Mouse (Mus musculus) adrenal gland, adult (tissue): ENCODE results near the gene C1qtnf4.
A peak's percentile ranks its signal among the peaks of the same experiment; 100 is the strongest.
"Not testable (repeated sequence)": the region's sequence is repeated elsewhere in the genome, so short reads cannot be mapped to it uniquely, and the experiment has no call there.

Experiments used
- DNase-seq, 2 experiments: peaks; one replicate each; pipeline ENCODE4 v3.0.0; 2022 to 2023; ENCODE audit warnings: low spot score in 1 of 2; ENCODE audit not compliant: inconsistent age in 2 of 2

The C1qtnf4 gene

DNA sequence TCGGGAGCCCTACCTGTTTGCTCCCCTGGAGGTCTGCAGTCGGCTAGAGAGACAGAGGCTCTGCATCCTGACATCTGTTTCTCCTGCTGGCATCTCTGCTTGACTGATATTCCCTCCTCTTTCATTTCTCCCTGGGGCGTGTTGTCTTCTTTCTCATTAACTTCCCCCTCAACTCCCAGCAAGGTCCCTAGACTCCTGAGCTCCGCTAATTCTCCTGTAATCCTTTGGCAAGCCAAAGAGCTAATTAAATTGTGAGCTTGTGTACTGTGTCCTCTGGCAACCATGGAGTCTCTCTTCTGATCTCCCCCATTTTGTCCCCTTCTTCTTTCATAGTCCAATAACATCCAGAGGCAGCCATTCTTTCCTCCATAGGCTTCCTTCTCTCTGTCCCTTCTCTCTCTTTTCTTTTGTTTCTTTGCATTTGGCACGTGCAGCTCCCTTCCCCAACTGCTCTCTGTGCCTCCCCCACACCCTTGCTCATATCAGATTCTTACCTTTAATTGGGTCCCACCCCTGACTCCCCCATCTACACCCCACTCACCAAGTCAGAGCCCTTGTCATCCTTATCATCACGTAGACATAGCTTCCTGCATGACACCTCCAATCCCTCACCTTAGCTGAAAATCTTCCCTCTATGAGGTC is 5.4 kb upstream of the C1qtnf4 start:
- no peak for DNase-seq

DNA sequence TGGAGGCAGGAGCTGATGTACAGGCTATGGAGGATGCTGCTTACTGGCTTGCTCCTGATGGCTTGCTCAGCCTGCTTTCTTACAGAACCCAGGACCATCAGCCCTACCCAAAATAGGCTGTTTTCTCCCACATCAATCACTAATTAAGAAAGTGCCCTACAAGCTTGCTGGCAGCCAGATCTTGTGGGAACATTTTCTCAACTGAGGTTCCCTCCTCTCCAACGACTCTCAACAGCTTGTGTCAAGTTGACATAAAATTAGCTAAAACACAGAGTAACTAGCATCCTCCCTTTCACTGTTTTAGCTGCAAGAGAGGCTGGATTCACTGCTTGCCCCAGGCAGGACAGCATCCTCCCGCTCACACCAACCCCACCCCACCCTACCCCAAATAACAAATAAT is 3.8 kb upstream of the C1qtnf4 start:
- DNase-seq = no peak

DNA sequence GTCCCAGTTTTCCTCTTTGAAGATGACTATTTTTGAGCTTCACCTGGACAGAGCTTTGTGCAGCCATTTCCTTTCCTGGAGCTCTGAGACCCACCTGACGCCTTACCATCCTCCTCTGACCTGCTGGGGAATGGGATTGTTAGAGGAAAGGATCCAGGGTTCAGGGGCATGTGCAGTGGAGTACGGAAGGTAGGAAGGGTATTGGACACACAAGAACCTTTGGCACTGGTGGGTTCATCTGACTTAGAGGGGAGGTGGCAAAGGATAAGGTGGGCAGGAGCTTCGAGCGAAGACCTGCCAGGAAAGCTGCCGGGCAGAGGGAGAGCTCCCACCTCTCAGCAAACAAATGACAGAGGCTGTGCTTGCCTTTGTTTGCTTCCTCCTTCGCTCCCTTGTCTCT is 776 bp downstream of the C1qtnf4 start:
- DNase-seq = no peak

DNA sequence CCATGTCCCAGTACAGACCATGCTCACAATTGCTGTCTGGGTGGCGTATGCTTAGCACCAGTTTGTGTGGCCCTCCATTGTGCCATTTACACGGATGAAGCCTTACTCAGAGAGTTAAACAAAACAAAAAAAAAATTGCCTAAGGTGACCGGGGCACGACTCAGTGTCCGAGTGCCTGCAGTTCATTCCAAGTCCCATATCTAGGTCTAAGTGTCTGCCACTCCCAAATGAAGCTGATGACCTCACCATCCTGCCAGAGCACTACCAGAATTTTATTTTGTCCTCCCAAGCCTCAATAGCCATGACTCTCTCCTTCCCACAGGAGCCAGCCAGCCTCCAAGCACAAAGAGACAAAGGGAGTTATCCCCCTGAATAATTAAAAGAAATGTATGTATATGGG is 2.0 kb downstream of the C1qtnf4 start:
- no peak for DNase-seq

DNA sequence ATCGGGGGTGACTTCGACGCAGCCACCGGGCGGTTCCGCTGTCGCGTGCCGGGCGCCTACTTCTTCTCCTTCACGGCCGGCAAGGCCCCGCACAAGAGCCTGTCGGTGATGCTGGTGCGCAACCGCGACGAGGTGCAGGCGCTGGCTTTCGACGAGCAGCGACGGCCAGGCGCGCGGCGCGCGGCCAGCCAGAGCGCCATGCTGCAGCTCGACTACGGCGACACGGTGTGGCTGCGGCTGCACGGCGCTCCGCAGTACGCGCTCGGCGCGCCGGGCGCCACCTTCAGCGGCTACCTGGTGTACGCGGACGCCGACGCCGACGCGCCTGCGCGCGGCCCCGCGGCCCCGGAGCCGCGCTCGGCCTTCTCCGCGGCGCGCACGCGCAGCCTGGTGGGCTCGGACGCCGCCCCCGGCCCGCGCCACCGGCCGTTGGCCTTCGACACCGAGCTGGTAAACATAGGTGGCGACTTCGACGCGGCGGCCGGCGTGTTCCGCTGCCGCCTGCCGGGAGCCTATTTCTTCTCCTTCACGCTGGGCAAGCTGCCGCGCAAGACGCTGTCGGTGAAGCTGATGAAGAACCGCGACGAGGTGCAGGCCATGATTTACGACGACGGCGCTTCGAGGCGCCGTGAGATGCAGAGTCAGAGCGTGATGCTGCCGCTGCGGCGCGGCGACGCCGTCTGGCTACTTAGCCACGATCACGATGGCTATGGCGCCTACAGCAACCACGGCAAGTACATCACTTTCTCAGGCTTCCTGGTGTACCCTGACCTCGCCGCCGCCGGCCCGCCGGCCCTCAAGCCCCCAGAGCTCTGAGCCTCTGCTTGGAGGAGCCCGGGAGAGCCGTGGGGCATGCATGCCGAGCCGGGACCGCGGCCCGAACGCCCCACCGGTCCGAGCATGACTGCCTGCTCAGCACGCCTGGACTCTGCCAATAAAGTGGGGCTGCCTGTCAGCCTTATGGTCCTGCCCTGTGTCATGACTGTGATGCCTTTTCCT is 4.2 kb downstream of the C1qtnf4 start:
- DNase-seq = peak; percentile 56 to 76

DNA sequence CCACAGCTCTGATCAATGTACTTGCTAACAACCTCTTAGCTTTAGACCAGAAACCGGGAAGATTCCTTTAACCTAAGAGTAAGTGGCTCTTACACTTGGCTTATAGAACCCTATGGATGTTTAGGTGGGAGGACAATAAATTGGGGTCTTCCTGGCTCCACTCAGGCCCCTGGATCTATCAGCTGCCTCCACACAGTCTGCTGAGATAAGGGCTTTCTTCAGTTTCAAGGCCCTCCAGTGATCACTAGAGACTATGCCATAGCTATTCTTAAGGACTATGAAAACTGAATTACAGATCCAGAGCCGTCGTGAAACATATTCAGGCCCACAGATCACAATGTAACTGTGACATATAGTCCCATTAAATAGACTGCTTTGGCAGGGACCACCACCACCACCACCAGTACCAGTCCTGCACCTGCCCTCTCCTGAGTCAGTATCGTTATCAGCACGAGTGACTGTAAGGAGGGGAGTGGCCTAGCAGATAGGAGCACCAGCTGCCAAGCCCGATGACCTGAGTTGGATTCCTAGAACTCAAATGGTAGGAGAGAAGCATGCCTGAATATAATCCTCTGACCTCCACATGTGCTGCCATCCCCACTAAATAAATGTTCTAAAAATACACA is 8.1 kb downstream of the C1qtnf4 start:
- no peak for DNase-seq

DNA sequence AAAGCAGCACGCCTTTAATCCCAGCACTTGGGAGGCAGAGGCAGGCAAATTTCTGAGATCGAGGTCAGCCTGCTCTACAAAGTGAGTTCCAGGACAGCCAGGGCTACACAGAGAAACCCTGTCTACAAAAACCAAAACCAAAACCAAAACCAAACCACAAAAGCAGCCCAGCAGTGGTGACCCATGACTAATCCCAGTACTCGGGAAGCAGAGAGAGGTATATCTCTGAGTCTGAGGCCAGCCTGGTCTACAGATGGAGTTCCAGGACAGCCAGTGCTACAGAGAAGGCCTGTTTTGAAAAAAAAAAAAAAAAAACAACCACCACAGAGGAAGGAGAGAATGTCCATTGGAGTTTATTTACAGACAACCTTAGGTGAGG is 8.6 kb downstream of the C1qtnf4 start:
- DNase-seq = not testable (repeated sequence)

DNA sequence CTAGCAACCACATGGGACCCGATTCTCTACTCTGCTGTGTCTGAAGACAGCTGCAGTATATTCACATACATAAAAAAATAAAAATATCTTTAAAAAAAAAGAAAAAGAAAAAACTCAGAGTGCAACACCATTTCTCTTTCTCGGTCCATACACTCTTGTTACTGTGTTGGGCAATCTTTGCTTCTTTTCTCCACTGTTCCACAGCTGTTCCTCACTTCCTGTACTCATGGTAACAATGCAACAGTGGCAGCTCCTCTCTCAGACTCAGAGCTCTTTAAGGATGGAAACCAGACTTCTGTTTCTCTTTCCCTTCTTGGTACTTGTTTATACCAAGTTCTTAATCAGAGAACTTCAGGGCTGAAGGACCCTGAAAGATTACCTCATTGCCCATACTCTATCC is 17.7 kb downstream of the C1qtnf4 start:
- no peak for DNase-seq

DNA sequence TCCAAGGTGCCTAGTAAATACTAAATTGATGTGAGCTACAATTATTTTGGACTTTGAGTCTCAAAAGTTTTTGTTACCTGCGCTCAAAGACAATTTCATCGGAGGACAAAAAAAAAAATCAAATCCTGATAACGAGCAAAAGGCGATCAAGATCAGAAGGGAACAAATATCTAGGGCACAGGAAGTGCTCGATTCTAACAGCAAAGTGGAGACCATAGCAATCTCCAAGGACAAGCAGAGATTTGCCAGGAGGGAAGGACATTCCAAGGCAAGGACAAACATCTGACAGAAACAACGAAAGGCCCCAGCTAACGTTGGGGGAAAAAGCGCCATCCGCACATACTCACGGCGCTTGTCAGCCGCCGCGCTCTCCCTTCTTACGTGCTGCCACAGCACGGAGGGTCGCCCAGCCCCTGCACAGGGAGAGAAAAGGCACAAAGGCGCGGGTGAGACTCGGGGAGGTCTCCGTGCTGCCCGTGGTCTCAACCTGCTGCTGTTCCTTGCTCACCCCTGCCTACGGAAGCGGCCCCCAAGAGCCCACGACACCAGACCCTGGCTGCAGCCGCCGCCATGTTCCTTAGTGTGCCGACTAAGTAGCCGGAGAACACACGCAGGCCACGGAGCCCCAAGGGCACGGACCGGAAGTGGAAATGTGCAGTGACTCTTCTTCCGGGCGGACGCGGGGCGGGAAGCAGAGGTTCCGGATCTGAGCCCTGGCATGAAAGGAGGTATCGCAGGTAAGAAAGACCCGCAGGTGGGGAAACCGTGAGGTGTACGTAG is 18.6 kb downstream of the C1qtnf4 start, which contains the start of the genes Kbtbd4 and Ndufs3:
Gene Kbtbd4 (plus strand): TSS at position 665 of the 780 bp plus-strand sequence.
Gene Ndufs3 (minus strand): TSS at position 752 of the 780 bp plus-strand sequence.
- peak; percentile 89 to 96 for DNase-seq

DNA sequence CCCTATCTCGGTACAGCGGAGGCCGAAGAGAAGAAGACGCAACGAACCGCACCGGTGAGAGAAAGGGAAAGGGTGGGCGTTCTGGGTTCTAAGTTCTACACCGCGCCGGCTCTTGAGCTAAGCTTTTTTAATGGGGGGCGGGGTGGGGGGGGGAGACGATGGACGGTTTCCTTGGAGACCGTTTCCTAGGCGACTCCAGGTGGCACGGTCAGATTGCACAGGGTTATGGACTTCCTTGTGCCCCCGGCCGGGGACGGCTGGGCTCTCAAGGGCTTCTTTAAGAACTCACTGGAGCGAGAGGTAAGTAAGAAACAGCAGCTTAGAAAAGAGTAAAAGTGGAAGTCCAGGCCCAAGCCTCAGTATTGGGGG is 19.2 kb downstream of the C1qtnf4 start:
- no peak for DNase-seq

DNA sequence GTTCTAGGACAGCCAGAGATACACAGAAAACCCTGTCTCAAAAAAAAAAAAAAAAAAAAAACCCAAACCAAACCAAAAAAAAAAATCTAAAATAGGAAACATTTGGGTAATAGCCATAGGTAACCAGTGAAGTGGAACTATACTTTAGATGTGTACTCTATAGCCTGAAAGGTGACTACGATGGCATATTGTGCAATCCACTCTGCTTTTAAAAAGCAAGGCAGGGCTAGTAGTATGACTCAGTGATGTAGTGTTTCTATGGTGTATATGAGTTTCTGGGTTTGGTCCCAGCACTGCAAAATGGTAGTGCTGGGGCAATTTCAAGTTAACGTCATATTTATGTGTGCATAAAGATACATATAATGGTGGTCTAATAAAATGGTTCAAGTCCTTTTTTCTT is 21.1 kb downstream of the C1qtnf4 start:
- DNase-seq = no peak

DNA sequence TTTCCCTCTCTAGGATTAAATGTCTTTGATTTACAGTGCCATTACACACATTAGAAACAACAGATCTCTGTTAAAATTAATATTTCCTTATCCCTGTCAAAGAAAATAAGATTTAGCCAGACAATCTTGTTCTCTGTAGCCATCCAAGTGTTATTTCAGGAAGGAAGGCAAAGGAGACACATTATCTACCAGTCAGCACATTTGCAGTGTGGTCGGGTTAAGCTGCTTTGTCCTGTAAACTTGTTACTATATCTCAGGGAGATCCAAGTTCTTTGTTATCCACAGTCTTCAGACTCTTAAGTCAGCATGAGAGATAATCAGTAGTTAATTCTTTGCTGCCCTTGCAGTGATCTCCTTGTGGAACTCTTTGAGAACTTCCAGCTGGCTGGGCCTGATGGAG is 25.2 kb downstream of the C1qtnf4 start:
- no peak for DNase-seq

DNA sequence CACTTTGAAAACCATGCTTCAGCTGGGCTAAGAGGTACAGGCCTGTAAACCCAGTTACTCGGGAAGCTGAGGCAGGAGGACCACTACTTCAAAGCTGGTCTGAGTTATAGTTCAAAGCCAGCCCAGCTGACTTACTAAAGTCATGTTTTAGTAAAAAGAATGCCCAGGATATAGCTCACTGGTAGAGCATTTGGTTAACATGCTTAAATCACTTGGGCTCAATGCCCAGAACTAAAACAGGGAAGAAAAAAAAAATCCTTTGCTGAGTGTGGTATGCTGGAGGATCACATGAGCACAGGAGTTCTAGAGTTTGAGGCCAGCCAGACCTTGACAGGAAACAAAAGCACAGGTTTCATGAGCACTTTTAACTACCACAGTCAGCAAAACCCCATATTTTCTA is 26.0 kb downstream of the C1qtnf4 start:
- DNase-seq = no peak

DNA sequence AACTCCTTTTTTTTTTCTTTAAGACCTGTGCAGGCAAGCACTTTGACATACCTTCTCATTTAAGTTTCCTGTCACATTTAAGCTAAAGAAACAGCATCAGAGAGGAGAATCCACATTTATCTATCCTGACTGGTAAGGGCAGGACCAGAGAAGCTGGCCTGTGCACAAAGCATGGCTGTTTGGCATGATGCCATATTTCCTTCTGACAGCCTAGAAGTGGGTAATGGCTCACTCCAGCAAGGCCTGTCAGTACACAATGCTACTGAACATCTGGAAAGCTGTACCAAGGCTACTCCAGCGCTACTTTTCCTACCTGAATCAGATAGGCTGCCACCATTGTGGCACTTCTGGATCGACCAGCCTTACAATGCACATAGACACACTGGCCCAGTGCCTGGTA is 28.0 kb downstream of the C1qtnf4 start:
- DNase-seq = peak; percentile 41 to 80

DNA sequence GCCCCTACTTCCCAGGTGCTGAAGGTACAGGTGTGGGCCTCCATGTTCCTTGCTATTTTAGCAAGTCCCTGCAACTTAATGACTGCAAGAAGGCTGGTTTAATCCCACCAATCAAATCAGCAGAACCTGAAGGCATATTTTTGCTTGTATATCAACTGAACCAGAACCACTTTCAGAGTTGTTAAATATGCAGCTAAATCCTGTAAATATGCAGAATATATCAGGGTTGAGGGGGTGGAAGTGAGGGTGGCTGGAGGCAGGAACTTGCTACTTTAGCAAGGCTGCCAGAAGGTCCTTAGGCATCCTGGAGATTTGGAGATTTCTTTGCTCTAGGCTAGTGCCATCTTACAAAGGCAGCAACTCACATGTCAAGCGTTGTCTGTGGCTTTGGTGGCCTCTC is 29.9 kb downstream of the C1qtnf4 start:
- no peak for DNase-seq

DNA sequence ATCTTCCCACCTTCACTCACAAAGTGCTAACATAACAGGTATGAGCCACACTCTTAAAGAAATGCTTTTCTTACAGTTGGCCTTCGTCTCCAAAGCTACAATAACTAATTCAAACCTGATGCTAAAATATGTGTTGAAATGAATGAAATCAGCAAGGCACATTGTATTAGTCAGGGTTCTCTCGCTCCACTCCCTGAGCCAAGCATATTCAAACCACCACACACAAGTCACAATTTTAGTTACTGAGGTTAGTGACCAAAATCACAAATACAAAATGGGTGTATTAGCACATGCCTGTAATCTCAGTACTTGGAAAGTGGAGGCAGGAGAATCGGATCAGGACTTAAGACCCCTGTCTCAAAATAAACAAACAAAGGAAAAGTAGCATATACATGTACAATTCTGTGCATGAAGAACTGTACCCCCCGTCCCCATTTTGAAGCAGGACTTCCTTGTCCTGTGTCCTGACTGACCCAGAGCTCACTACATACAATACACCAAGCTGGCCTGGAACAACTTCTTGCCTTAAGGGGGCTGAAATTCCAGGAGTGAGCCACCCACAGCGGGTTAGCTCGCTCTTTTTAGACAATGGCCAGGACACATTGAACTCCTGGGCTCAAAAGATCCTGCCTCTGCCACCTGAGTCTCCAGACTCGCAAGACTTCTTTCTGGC is 31.0 kb downstream of the C1qtnf4 start:
- DNase-seq = no peak

DNA sequence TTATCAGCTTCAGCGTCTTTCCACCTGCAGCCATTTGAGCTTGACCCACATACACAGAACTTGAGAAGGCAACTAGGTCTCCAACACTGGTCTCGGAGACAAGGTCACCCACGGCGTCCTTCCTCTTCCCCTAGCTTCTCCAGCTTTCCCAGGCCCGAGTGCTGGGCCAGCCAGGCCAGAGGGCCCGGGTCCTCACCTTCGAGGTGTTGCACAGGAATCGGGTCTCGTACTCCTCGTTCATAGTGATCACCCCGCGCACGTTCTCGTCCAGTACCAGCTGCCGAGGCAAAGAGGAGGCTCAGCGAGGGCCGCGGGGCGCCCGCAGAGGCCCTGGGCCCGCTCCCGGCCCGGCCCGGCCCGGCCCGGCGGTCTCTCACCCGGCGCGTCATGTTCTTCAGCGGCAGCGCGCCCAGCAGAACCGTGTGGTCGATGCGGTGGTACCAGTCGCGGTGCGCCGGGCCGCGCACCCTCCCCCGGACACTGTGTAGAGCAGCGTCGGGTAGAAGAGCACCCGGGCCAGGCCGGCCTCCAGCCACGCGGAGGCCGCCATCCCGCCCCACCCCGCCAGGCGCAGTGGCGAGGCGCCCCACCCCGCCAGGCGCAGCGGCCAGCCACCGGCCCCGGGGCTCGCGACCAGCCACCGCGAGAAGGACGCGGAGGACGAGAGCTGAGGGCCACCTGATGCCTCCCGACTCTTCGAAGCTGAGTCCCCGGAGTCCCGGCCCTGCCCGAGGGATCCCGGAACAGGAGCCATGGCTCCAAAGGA is 31.8 kb downstream of the C1qtnf4 start:
- DNase-seq = peak; percentile 77 to 93

DNA sequence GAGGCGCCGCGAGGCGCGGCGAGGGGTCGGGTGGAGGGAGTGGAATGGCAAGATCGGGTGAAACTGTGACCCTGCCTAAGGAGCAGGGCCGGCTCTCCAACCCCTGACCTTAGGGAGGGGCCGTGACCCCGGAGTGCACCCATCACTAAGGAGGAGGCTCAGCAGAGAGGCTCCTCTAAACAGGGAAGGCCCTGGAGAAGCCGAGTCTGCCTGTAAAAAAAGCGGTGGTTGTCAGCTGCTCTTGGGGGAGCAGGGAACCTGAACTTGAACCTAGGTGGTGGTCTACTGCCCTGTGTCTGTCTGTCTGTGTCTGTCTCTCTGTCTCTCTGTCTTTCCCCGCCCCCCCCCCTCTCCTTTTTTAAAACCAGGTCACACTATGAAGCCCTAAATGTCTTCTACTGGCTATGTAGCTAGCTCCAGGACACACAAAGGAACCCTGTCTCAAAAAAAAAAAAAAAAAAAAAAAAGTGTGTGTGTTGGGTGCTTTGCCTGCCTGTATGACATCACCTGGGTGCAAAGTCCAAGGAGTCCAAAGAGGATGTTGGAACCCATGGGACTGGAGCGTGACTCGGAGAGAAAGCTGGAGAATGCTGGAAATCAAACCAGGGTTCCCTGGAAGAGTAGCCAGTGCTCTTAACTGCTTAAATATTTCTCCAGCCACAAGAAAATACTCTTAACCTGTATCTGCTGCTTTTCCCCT is 32.5 kb downstream of the C1qtnf4 start:
- peak; percentile 29 to 68 for DNase-seq

DNA sequence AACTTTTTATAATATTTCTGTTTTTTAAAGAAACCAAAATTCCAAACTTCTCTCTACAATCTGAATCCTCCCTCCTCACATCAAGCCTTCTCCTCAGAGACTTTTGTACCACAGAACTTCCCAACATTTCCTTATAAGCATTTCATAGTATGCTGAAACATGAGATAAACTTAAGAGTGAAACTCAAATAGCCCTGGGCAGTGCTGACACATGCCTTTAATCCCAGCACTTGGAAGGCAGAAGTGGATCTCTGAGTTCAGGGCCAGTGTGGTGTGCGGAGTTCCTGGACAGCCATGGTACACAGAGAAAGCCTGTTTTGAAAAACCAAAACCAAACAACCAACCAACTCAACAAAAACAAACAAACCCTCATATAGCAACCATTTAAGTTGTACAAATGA is 35.5 kb downstream of the C1qtnf4 start:
- DNase-seq = no peak
